ENCODE assay signal across 11 mouse cellular contexts in genomic region chr17:84611971-84612370, GRCm38 (mm10). TPM values are rescaled to one million over a fixed set of nuclear protein-coding genes. Genes with fewer than 3 reads are reported as not detected.
A peak's percentile ranks its signal among the peaks of the same experiment; 100 is the strongest.
DNase-seq lines count a peak whose midpoint lies in the region; ATAC-seq and TF ChIP-seq lines count a peak whose summit lies in the region.
"Had no signal": no experiment of that assay in that cellular context is flagged by ENCODE, and none has a peak within 500 bp of the region (broad histone marks: within the 10 kb centered on the region; RNA-seq: fewer than 3 reads in every experiment).

No protein-coding gene starts in this region.

- no peak for DNase-seq in kidney, adult 8-10 months
- DNase-seq in MN1 (ENCODE audit: low spot score) = peak; percentile 72
- peak; percentile 12 for DNase-seq in adrenal gland, postnatal 25 days
- DNase-seq in left cerebral cortex, postnatal 36 days (ENCODE audit: low spot score in 2 of 2) = no peak
- DNase-seq in spleen, postnatal 10 days (ENCODE audit: low spot score in 2 of 2) = no peak
- DNase-seq: cerebellum, postnatal 25 days; left cerebral cortex, postnatal 4 days had no signal

- no peak overlapping the region; the same call in 1 of the 2 replicates for H3K27ac ChIP-seq in kidney, embryonic 16.5 days (ENCODE audit: low read length)
- no peak overlapping the region for H3K27ac ChIP-seq in intestine, postnatal 0 days (ENCODE audit: low read depth, low read length)
- H3K27ac ChIP-seq: hindbrain, postnatal 0 days; neural tube, embryonic 15.5 days had no signal

- peaks cover 32% of the 10 kb centered on the region for H3K36me3 ChIP-seq in kidney, embryonic 16.5 days (ENCODE audit: insufficient read depth, low read length)
- 0 out of 2 replicates have a peak, but pooled peaks cover 7% of the 10 kb centered on the region for H3K36me3 ChIP-seq in intestine, postnatal 0 days (ENCODE audit: control insufficient read depth, insufficient read depth)

- no peak overlapping the region for H3K4me2 ChIP-seq in kidney, embryonic 16.5 days (replicated peaks; ENCODE audit: low read depth, low read length)
- no peak overlapping the region for H3K4me2 ChIP-seq in intestine, postnatal 0 days (replicated peaks; ENCODE audit: low read depth)
- H3K4me2 ChIP-seq: neural tube, embryonic 15.5 days had no signal

- 0 out of 2 replicates have a peak, but pooled peaks have one; percentile 46 for ATAC-seq in kidney, embryonic 16.5 days (ENCODE audit: low FRiP score, low TSS enrichment)
- peak; percentile 65; the same call in 1 of the 2 replicates for ATAC-seq in intestine, postnatal 0 days
- ATAC-seq: hindbrain, postnatal 0 days had no signal

- no peaks in the 10 kb centered on the region; the same call in 1 of the 2 replicates for H3K4me1 ChIP-seq in kidney, embryonic 16.5 days (ENCODE audit: insufficient read depth, low read length)
- H3K4me1 ChIP-seq in intestine, postnatal 0 days (replicated peaks; ENCODE audit: control insufficient read depth, insufficient read depth, low read length) = no peaks in the 10 kb centered on the region

- no peak overlapping the region for H3K4me3 ChIP-seq in kidney, embryonic 16.5 days (ENCODE audit: low read length)
- H3K4me3 ChIP-seq in intestine, postnatal 0 days (ENCODE audit: low read depth, low read length) = no peak overlapping the region
- H3K4me3 ChIP-seq: neural tube, embryonic 15.5 days had no signal

- no peaks in the 10 kb centered on the region for H3K9me3 ChIP-seq in kidney, embryonic 16.5 days (ENCODE audit: low read length)
- no peaks in the 10 kb centered on the region for H3K9me3 ChIP-seq in intestine, postnatal 0 days (ENCODE audit: control insufficient read depth)
- H3K9me3 ChIP-seq: neural tube, embryonic 15.5 days had no signal

- H3K9ac ChIP-seq in kidney, embryonic 16.5 days (replicated peaks; ENCODE audit: low read length) = no peak overlapping the region
- H3K9ac ChIP-seq in intestine, postnatal 0 days (ENCODE audit: low read depth, low read length) = no peak overlapping the region
- H3K9ac ChIP-seq: neural tube, embryonic 15.5 days had no signal

- no peaks in the 10 kb centered on the region for H3K27me3 ChIP-seq in kidney, embryonic 16.5 days (ENCODE audit: insufficient read depth, low read length)
- H3K27me3 ChIP-seq in intestine, postnatal 0 days (replicated peaks; ENCODE audit: control insufficient read depth, insufficient read depth, low read length) = no peaks in the 10 kb centered on the region
- H3K27me3 ChIP-seq: neural tube, embryonic 15.5 days had no signal

- intact Hi-C loops in left cerebral cortex, postnatal 36 days (cut with DNase I) = no loop called here

- 33% methylated on average over 7 of the region's 7 CpGs for WGBS in kidney, embryonic 16.5 days
- WGBS in intestine, postnatal 0 days = 29% methylated on average over 7 of the region's 7 CpGs

- no peak for TF ChIP-seq CTCF in intestine, postnatal 0 days (IDR thresholded peaks at IDR 0.05; ENCODE audit: low read depth)

RNA-seq across cellular contexts. Expression of gene Dync2li1, which starts 14.3 kb away (rescaled TPM):
- polyA plus RNA-seq in kidney, embryonic 16.5 days (2015; fragmentation: Nextera tagmentation; extraction: Ambion mirVana) = 54.9 and 56.9 TPM in 2 replicates
- total RNA-seq in adrenal gland, postnatal 25 days (2021) = 22.4 and 22.6 TPM in 2 replicates
- 10.1 and 11.4 TPM in 2 replicates for polyA plus RNA-seq in intestine, postnatal 0 days (2015; fragmentation: Nextera tagmentation; extraction: Ambion mirVana)
- total RNA-seq in left cerebral cortex, postnatal 36 days (2021) = 10 to 100 TPM; 19.8 to 22.3 TPM

Comparison
In these comparisons a context has a peak if more than half of its experiments do, and no peak if none do; other contexts are left out.
1. DNase-seq: peak in MN1 (single experiment) and adrenal gland, postnatal 25 days (single experiment); none in kidney, adult 8-10 months (0 of 2), left cerebral cortex, postnatal 36 days (0 of 2) and spleen, postnatal 10 days (0 of 2).